Mouse (Mus musculus): ENCODE results near the gene Slc12a3. TPM values are rescaled to one million over a fixed set of nuclear protein-coding genes. Genes with fewer than 3 reads are reported as not detected.

Slc12a3 gene
- total and polyA plus RNA-seq, 3 experiments: not detected

GRCm38 (mm10) chr8:94376580-94376979 lies 47.6 kb downstream of the Slc12a3 start:
- DNase-seq (ENCODE audit: low read depth, low spot score): no peak

GRCm38 (mm10) chr8:94377031-94377430 lies 48.0 kb downstream of the Slc12a3 start:
- H3K4me1 ChIP-seq (ENCODE audit: control insufficient read depth in 1 of 2, insufficient read depth in 2 of 2, low read length in 2 of 2): peaks cover 3 to 18% of the 10 kb centered on the region in 2 experiments; a peak in 3 of 4 replicates
- no peak for DNase-seq (ENCODE audit: low read depth, low spot score)
- no peak overlapping the region for H3K4me3 ChIP-seq (ENCODE audit: control insufficient read depth in 1 of 2, insufficient read depth in 1 of 2, low read depth in 2 of 2, low read length in 2 of 2)
- H3K27me3 ChIP-seq (ENCODE audit: control insufficient read depth in 1 of 2, insufficient read depth in 2 of 2, low read length in 2 of 2): no peaks in the 10 kb centered on the region
- no peaks in the 10 kb centered on the region for H3K79me2 ChIP-seq (ENCODE audit: control insufficient read depth, insufficient read depth, low read length, poor library complexity)
- TF ChIP-seq SIN3A (IDR thresholded peaks at IDR 0.05; ENCODE audit: low read length): no peak
- TF ChIP-seq NELFE (IDR thresholded peaks at IDR 0.05; ENCODE audit: low read depth, low read length): no peak
- TF ChIP-seq TBP (IDR thresholded peaks at IDR 0.05; ENCODE audit: low read depth, low read length): no peak
- TF ChIP-seq CHD2 (IDR thresholded peaks at IDR 0.05; ENCODE audit: low read length): no peak
- no peak for TF ChIP-seq HCFC1 (IDR thresholded peaks at IDR 0.05; ENCODE audit: low read depth, low read length)
- no peak for TF ChIP-seq USF1 (IDR thresholded peaks at IDR 0.05; ENCODE audit: low read depth, low read length)
- no peak for TF ChIP-seq ZC3H11A (IDR thresholded peaks at IDR 0.05; ENCODE audit: low read depth, low read length)
- TF ChIP-seq POLR2AphosphoS5 (IDR thresholded peaks at IDR 0.05; ENCODE audit: borderline replicate concordance, low read depth, low read length): no peak
- no peak for TF ChIP-seq EP300 (IDR thresholded peaks at IDR 0.05; ENCODE audit: low read depth in 1 of 2, low read length in 2 of 2)
- TF ChIP-seq MAFK (IDR thresholded peaks at IDR 0.05; ENCODE audit: borderline replicate concordance, low read depth, low read length): no peak
- TF ChIP-seq MEF2A (IDR thresholded peaks at IDR 0.05; ENCODE audit: extremely low read depth, insufficient replicate concordance, low read depth, low read length, poor library complexity, severe bottlenecking): no peak
- TF ChIP-seq MYC (IDR thresholded peaks at IDR 0.05; ENCODE audit: low read depth, low read length): no peak
- TF ChIP-seq SMC3 (IDR thresholded peaks at IDR 0.05; ENCODE audit: low read depth, low read length): no peak
- TF ChIP-seq MAX (IDR thresholded peaks at IDR 0.05; ENCODE audit: low read length): no peak
- no peak for TF ChIP-seq GATA1 (IDR thresholded peaks at IDR 0.05; ENCODE audit: low read depth, low read length)
- TF ChIP-seq UBTF (IDR thresholded peaks at IDR 0.05; ENCODE audit: borderline replicate concordance, insufficient read depth, low read depth, low read length): no peak
- TF ChIP-seq ZKSCAN1 (IDR thresholded peaks at IDR 0.05; ENCODE audit: low read depth, low read length): no peak
- no peak overlapping the region for H3K27ac ChIP-seq (ENCODE audit: control insufficient read depth, low read depth, low read length)
- H3K9ac ChIP-seq (ENCODE audit: control insufficient read depth, low read depth, low read length, poor library complexity, severe bottlenecking): no peak overlapping the region
- peaks cover 0 to 14% of the 10 kb centered on the region in 2 experiments; a peak in 2 of 4 replicates for H3K36me3 ChIP-seq (ENCODE audit: control insufficient read depth in 1 of 2, insufficient read depth in 2 of 2, low read length in 2 of 2)
- no peaks in the 10 kb centered on the region for H3K9me3 ChIP-seq (replicated peaks; ENCODE audit: insufficient read depth, low read length)

More at GRCm38 (mm10) chr8:94376580-94376979, 47.6 kb downstream of the Slc12a3 start:
- Histone ChIP-seq H3K27ac (ENCODE audit: control insufficient read depth, low read depth, low read length) (no peak overlapping the region), H3K27me3 (ENCODE audit: control insufficient read depth in 1 of 2, insufficient read depth in 2 of 2, low read length in 2 of 2) (no peaks in the 10 kb centered on the region), H3K9me3 (replicated peaks; ENCODE audit: insufficient read depth, low read length) (no peaks in the 10 kb centered on the region), H3K36me3 (ENCODE audit: control insufficient read depth in 1 of 2, insufficient read depth in 2 of 2, low read length in 2 of 2) (peaks cover 0 to 14% of the 10 kb centered on the region in 2 experiments; a peak in 2 of 4 replicates), H3K79me2 (ENCODE audit: control insufficient read depth, insufficient read depth, low read length, poor library complexity) (no peaks in the 10 kb centered on the region), H3K4me3 (ENCODE audit: control insufficient read depth in 1 of 2, insufficient read depth in 1 of 2, low read depth in 2 of 2, low read length in 2 of 2) (no peak overlapping the region), H3K4me1 (ENCODE audit: control insufficient read depth in 1 of 2, insufficient read depth in 2 of 2, low read length in 2 of 2) (peaks cover 3 to 18% of the 10 kb centered on the region in 2 experiments; a peak in 3 of 4 replicates), H3K9ac (ENCODE audit: control insufficient read depth, low read depth, low read length, poor library complexity, severe bottlenecking) (no peak overlapping the region)
- no peak for TF ChIP-seq GABPA (IDR thresholded peaks at IDR 0.05; ENCODE audit: low read depth, low read length)
- no peak for TF ChIP-seq EP300 (IDR thresholded peaks at IDR 0.05; ENCODE audit: low read depth in 1 of 2, low read length in 2 of 2)
- no peak for TF ChIP-seq CHD2 (IDR thresholded peaks at IDR 0.05; ENCODE audit: low read length)
- TF ChIP-seq MEF2A (IDR thresholded peaks at IDR 0.05; ENCODE audit: extremely low read depth, insufficient replicate concordance, low read depth, low read length, poor library complexity, severe bottlenecking): no peak
- no peak for TF ChIP-seq UBTF (IDR thresholded peaks at IDR 0.05; ENCODE audit: borderline replicate concordance, insufficient read depth, low read depth, low read length)
- no peak for TF ChIP-seq TCF12 (IDR thresholded peaks at IDR 0.05; ENCODE audit: low read depth, low read length)
- no peak for TF ChIP-seq POLR2A (IDR thresholded peaks at IDR 0.05; ENCODE audit: control insufficient read depth in 1 of 2, insufficient read depth in 1 of 2, low read depth in 1 of 2, low read length in 2 of 2, poor library complexity in 1 of 2)
- no peak for TF ChIP-seq BHLHE40 (IDR thresholded peaks at IDR 0.05; ENCODE audit: borderline replicate concordance, low read depth, low read length)
- TF ChIP-seq TAL1 (IDR thresholded peaks at IDR 0.05; ENCODE audit: low read length): no peak
- TF ChIP-seq SMC3 (IDR thresholded peaks at IDR 0.05; ENCODE audit: low read depth, low read length): no peak
- TF ChIP-seq MAFK (IDR thresholded peaks at IDR 0.05; ENCODE audit: borderline replicate concordance, low read depth, low read length): no peak
- TF ChIP-seq MAZ (IDR thresholded peaks at IDR 0.05; ENCODE audit: low read depth, low read length): no peak
- no peak for TF ChIP-seq GATA1 (IDR thresholded peaks at IDR 0.05; ENCODE audit: low read depth, low read length)
- TF ChIP-seq CHD1 (IDR thresholded peaks at IDR 0.05; ENCODE audit: low read depth, low read length): no peak
- TF ChIP-seq JUND (IDR thresholded peaks at IDR 0.05; ENCODE audit: low read depth, low read length): no peak
- TF ChIP-seq USF2 (IDR thresholded peaks at IDR 0.05; ENCODE audit: borderline replicate concordance in 1 of 2, insufficient read depth in 1 of 2, low read depth in 1 of 2, low read length in 2 of 2): no peak
